Mouse (Mus musculus) left cerebral cortex, postnatal 14 days (tissue): ENCODE measurements around the gene Zfp775. TPM values are rescaled to one million over a fixed set of nuclear protein-coding genes. Genes with fewer than 3 reads are reported as not detected.

Experiments
- DNase-seq, 2 experiments: peaks; one replicate each; pipeline ENCODE4 v3.0.0; 2021 to 2022; ENCODE audit warnings: low spot score in 2 of 2, mixed read lengths in 1 of 2
- intact Hi-C: fragments of 180-260 bp; cut with DNase I; formaldehyde crosslinking; loops from one replicate; pipeline ENCODE4 v1.15.1; 2025
- total RNA-seq, 2 experiments: library from RNA; stranded (reverse); gene quantifications; 2 replicates each; pipeline ENCODE4 v1.2.3; 2021

The Zfp775 gene
- total RNA-seq, 2 experiments from 2014 or later, result 6.0 to 7.4 TPM

DNA sequence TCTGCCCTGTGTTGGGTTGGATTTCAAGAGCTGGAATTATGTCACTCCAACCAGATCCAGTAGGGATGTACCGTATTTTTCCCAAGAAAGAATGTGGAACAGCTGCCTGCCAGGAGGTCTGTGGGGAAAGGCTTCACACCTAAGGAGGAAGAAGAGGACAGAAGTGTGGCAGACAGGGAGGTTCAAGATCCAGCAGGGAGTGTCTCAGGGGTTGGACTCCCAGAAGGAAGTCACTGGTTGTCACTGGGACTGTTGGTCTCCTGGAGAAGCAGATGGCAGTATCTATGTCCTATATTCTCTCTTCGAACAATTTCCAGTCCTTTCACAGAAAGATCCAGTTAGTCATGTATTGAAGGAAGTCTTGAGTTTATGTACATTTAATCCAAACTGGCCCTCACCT is 45.7 kb downstream of the Zfp775 start:
- no peak for DNase-seq
- intact Hi-C loops, result loop anchor here (5.0 to 10.0 kb wide), 2 partner anchors 103 to 310 kb away; no protein-coding TSS in a partner anchor

DNA sequence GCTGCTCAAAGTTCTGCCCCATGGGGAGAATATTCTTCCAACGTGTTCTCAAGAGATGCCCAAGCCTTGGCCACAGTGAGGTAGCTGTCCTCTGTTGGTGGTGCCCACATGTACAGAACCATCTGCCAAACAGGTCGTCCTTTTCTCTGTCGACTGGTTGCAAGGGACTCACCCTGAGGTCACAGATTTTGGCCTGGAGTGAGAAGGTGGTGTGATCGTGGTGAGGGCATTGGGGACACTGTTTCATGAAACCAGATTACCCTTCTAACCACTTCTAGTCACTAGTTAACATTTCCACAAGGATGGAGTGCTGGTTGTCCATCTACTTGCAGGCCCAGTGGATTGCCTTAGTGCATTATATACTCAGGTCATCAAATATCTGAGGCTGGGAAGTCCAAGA is 46.9 kb downstream of the Zfp775 start:
- no peak for DNase-seq
- intact Hi-C loops, result loop anchor here (5.0 to 10.0 kb wide), 2 partner anchors 104 to 309 kb away; no protein-coding TSS in a partner anchor

DNA sequence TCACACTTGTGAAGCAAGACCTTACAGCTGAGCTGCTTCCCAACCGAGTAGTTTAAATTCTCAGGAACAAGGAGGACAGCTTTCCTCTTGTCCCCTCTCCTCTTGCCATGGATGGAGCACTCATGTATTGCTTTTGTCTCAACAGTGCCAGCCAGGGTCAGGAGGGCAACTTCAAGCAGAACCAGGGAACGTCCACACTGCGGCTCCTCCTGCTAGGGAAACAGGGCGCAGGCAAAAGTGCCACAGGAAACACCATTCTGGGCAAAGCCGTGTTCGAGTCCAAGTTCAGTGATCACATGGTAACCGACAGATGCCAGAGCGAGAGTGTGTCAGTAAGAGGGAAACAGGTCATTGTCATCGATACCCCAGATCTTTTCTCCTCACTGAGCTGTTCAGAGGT is 48.2 kb downstream of the Zfp775 start:
- intact Hi-C loops, result no loop called here
- no peak for DNase-seq

DNA sequence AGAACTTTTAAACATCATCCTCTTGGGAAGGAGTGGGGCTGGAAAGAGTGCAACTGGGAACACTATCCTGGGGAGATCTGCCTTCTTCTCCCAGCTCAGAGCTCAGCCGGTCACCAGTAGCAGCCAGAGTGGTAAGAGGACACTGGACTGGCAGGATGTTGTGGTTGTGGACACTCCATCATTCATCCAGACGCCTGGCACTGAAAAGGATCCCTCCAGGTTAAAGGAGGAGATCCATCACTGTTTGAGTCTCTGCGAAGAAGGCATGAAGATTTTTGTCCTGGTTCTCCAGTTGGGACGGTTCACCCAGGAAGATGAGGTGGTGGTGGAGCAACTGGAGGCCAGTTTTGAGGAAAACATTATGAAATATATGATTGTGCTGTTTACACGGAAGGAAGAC is 56.9 kb downstream of the Zfp775 start:
- intact Hi-C loops, result no loop called here

DNA sequence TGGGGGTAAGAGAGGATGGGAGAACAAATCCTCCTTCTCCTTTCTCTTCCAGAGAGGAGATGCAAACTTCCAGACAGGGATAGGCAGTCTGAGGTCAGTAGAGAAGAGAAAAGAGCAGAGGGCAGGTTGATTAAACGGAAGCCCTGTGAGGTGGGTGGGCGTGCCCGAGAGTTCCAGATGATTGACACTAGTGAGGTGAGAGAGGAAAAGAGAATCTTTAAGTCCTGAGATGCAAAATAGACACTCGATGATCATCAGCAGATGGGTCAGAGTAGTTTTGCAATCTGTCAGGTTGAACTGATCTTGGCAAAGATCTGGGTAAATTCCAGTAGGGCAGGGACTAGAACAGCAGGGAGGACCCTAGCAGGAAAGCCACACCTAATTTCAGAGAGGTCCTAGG is 62.9 kb downstream of the Zfp775 start:
- intact Hi-C loops, result no loop called here
- no peak for DNase-seq

More for the DNA sequence above, 56.9 kb downstream of the Zfp775 start:
- DNase-seq, result no peak

DNA sequence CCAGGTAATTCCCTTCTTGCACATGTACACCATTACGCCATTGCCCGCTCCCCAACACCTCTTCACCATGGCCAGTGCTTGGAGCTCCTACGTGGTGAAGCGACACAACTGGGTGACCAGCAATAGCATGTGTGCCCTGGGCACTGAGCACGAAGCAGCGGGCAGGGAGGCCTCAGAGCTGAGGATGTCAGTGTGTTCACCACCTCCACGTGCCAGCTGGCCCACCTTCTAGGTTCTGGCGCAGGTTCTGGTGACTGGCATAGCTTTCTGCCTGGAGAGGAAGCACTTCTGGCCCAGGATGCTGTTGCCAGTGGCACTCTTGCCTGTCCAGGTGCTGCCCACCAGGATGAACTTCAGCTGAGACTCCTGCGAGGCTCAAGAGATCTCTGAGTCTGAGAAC is 63.6 kb downstream of the Zfp775 start:
- intact Hi-C loops, result no loop called here
- no peak for DNase-seq

DNA sequence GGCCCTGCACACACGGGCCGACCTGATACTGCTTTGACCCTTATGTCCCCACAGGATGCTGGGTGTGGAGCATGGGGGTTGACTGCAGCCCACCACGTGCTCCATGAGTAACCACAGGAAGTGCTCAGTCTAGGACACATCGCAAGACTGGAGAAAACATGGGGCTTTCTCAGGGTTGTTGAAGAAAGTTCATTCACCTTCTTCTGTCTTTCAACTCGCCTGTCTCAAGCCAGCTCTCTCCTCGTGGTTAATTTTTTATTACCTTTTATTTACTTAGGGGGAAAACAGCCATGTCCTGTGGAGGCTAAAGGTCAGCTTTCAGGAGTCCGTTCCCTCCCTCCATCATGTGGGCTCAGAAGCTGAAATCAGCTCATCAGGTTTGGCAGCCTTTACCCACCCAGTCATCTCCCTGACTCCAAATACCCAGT is 64.3 kb downstream of the Zfp775 start:
- intact Hi-C loops, result no loop called here

DNA sequence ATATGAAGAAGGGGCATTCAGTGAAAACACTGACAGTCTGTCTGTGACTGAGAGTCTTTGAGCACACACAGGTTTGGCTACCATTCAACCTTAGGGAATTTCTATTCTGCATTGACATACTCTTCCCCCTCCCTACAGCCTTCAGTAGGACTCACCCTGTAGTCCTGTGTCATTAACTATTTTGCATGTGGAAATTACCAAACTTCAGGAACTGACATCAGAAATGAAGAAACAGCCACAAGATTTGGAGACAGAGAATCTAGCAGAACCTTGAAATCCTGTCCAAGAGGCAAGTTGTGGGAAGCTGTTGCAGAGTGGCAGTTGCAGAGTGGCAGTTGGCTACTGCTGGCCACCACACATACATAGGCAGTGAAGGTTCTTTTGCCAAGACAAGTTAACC is 66.2 kb downstream of the Zfp775 start:
- intact Hi-C loops, result no loop called here
- DNase-seq, result no peak

More for the DNA sequence above, 64.3 kb downstream of the Zfp775 start:
- no peak for DNase-seq

DNA sequence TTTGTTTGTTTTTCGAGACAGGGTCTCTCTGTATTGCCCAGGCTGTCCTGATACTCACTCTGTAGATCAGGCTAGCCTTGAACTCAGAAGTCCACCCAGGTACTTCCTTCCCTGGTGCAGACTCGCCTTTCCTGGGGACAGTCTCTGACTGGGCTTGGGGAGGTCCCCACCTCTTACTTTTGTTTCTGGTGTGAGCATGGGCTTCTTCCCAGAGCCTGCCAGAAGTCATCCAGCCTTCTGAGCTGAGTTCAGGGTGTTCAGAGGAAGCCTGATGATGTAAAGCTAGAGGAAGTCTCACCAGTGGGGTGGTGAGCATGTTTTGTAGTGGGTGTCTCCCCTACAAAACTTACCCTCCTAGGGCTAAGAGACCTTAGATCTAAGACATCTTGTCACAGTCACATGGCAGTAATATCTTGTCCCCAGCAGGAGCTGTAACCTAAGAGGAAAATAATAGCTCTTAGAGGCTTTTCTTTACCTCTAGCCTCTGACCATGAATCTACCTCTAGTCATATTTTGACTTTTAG is 67.6 kb downstream of the Zfp775 start:
- DNase-seq, result no peak
- intact Hi-C loops, result no loop called here

Other genes with a start within 250 kb of the Zfp775 start
- gene Krba1, start 206.5 kb upstream of the Zfp775 start, total RNA-seq, result 10 to 100 TPM; 46.8 to 49.9 TPM
- gene Zfp467, start 156.2 kb upstream of the Zfp775 start, total RNA-seq, result 10 to 100 TPM; 15.8 to 21.2 TPM
- gene Sspo, start 153.8 kb upstream of the Zfp775 start, total RNA-seq, result under 1 TPM; 0.59 to 0.64 TPM
- gene Atp6v0e2, start 64.4 kb upstream of the Zfp775 start, total RNA-seq, result 100 to 1,000 TPM; 520 to 530 TPM
- 10 to 100 TPM; 29.0 to 30.6 TPM for gene Lrrc61, start 47.3 kb upstream of the Zfp775 start, total RNA-seq
- gene Rarres2, start 29.3 kb upstream of the Zfp775 start, total RNA-seq, result 10 to 100 TPM; 10.3 to 10.9 TPM
- not detected for gene Gm45021, start 12.5 kb upstream of the Zfp775 start, total RNA-seq
- 10 to 100 TPM; 34.0 to 36.7 TPM for gene Repin1, start 8.2 kb upstream of the Zfp775 start, total RNA-seq
- not detected for gene Gm44965, start 8.1 kb upstream of the Zfp775 start, total RNA-seq
- 10 to 100 TPM; 15.6 to 18.4 TPM for gene AI854703, start 24.7 kb downstream of the Zfp775 start, total RNA-seq
- gene Gimap8, start 45.2 kb downstream of the Zfp775 start, total RNA-seq, result under 1 TPM; 0.97 to 0.99 TPM
- gene Gimap9, start 74.1 kb downstream of the Zfp775 start, total RNA-seq, result 1 to 10 TPM in 1 of 2 experiments, under 1 TPM in 1; 0.83 to 1.4 TPM
- gene Gimap4, start 82.5 kb downstream of the Zfp775 start, total RNA-seq, result under 1 TPM; 0.40 to 0.90 TPM
- gene Gimap6, start 106.2 kb downstream of the Zfp775 start, total RNA-seq, result 1 to 10 TPM; 6.4 to 6.5 TPM
- gene Gm28053, start 116.5 kb downstream of the Zfp775 start, total RNA-seq, result 1 to 10 TPM in 1 of 2 experiments, not detected in 1; 1.4 TPM
- not detected for gene Gimap7, start 116.6 kb downstream of the Zfp775 start, total RNA-seq
- 1 to 10 TPM; 2.2 TPM for gene Gimap1, start 137.0 kb downstream of the Zfp775 start, total RNA-seq
- gene Gimap5, start 144.1 kb downstream of the Zfp775 start, total RNA-seq, result 1 to 10 TPM in 1 of 2 experiments, under 1 TPM in 1; 0.77 to 1.5 TPM
- gene Gimap3, start 168.8 kb downstream of the Zfp775 start, total RNA-seq, result not detected
- gene Tmem176a, start 238.9 kb downstream of the Zfp775 start, total RNA-seq, result 10 to 100 TPM; 20.4 to 23.8 TPM
- 10 to 100 TPM; 45.7 to 47.3 TPM for gene Tmem176b, start 239.4 kb downstream of the Zfp775 start, total RNA-seq